Mouse (Mus musculus): Measurements from ENCODE around the gene Prkg1. TPM values are rescaled to one million over a fixed set of nuclear protein-coding genes. Genes with fewer than 3 reads are reported as not detected.

Gene Prkg1
- total and polyA plus RNA-seq, 2 experiments, result 0.27 to 3.4 TPM

- WGBS, result 61% methylated on average over 4 of the region's 4 CpGs
These were observed 50.4 kb downstream of the Prkg1 start for GRCm38 (mm10) chr19:31714418-31714817.

DNA sequence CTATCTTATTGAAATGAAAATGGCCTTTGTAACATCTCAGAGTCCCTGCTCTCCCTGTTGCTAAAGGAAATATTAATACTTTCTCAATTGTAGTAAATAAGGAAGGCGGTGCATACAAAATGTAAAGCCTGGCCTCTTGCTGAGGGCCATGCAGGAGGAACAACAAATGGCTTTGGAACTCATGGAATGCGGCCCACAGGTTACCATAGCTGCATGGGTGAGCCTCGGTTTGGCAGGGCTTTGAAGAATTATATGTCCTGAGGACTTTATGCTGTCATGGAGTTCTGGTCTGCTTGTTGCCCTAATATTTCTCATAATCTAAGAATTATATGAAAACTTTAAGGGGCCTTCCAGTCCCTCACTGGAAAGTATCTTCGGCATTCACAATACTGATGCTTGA is 51.5 kb downstream of the Prkg1 start:
- Histone ChIP-seq H3K79me2 (ENCODE audit: control insufficient read depth, insufficient read depth, low read length) (no peaks in the 10 kb centered on the region), H3K4me1 (ENCODE audit: control insufficient read depth, insufficient read depth, low read length) (peaks cover 1% of the 10 kb centered on the region; the same call in 1 of the 2 replicates), H3K36me3 (ENCODE audit: control insufficient read depth, insufficient read depth, low read length) (no peaks in the 10 kb centered on the region), H3K27me3 (ENCODE audit: control insufficient read depth, insufficient read depth, low read length) (no peaks in the 10 kb centered on the region), H3K27ac (replicated peaks; ENCODE audit: insufficient read depth, low read depth, low read length) (no peak overlapping the region), H3K4me3 (ENCODE audit: insufficient read depth, low read depth, low read length) (no peak overlapping the region), H3K9ac (ENCODE audit: low read depth, low read length) (no peak overlapping the region)
- DNase-seq (ENCODE audit: extremely low read depth, low read depth, low spot score), result no peak
- TF ChIP-seq POLR2A (IDR thresholded peaks at IDR 0.05; ENCODE audit: extremely low read depth, insufficient read depth, low read length) (no peak), CTCF (IDR thresholded peaks at IDR 0.05; ENCODE audit: low read depth, low read length) (no peak)
- 71% methylated on average over 4 of the region's 4 CpGs for WGBS

More at GRCm38 (mm10) chr19:31714418-31714817, 50.4 kb downstream of the Prkg1 start:
- peaks cover 1% of the 10 kb centered on the region; the same call in 1 of the 2 replicates for H3K4me1 ChIP-seq (ENCODE audit: control insufficient read depth, insufficient read depth, low read length)
- peak overlapping the region; percentile 59; the same call in 1 of the 2 replicates for H3K27ac ChIP-seq (replicated peaks; ENCODE audit: insufficient read depth, low read depth, low read length)
- H3K36me3 ChIP-seq (ENCODE audit: control insufficient read depth, insufficient read depth, low read length), result no peaks in the 10 kb centered on the region
- H3K9ac ChIP-seq (ENCODE audit: low read depth, low read length), result no peak overlapping the region
- DNase-seq (ENCODE audit: extremely low read depth, low read depth, low spot score), result peak; percentile 37
- no peaks in the 10 kb centered on the region for H3K27me3 ChIP-seq (ENCODE audit: control insufficient read depth, insufficient read depth, low read length)
- no peaks in the 10 kb centered on the region for H3K79me2 ChIP-seq (ENCODE audit: control insufficient read depth, insufficient read depth, low read length)
- no peak for TF ChIP-seq CTCF (IDR thresholded peaks at IDR 0.05; ENCODE audit: low read depth, low read length)
- TF ChIP-seq POLR2A (IDR thresholded peaks at IDR 0.05; ENCODE audit: extremely low read depth, insufficient read depth, low read length), result no peak
- no peak overlapping the region for H3K4me3 ChIP-seq (ENCODE audit: insufficient read depth, low read depth, low read length)

- Histone ChIP-seq H3K36me3 (ENCODE audit: control insufficient read depth, insufficient read depth, low read length) (no peaks in the 10 kb centered on the region), H3K9ac (ENCODE audit: low read depth, low read length) (no peak overlapping the region), H3K79me2 (ENCODE audit: control insufficient read depth, insufficient read depth, low read length) (no peaks in the 10 kb centered on the region), H3K27me3 (ENCODE audit: control insufficient read depth, insufficient read depth, low read length) (no peaks in the 10 kb centered on the region), H3K27ac (replicated peaks; ENCODE audit: insufficient read depth, low read depth, low read length) (no peak overlapping the region), H3K4me3 (ENCODE audit: insufficient read depth, low read depth, low read length) (no peak overlapping the region), H3K4me1 (ENCODE audit: control insufficient read depth, insufficient read depth, low read length) (peaks cover 1% of the 10 kb centered on the region; the same call in 1 of the 2 replicates)
- no peak for TF ChIP-seq POLR2A (IDR thresholded peaks at IDR 0.05; ENCODE audit: extremely low read depth, insufficient read depth, low read length)
- TF ChIP-seq CTCF (IDR thresholded peaks at IDR 0.05; ENCODE audit: low read depth, low read length), result no peak
- DNase-seq (ENCODE audit: extremely low read depth, low read depth, low spot score), result no peak
- WGBS, result 79% methylated on average over 4 of the region's 4 CpGs
These were observed 54.5 kb downstream of the Prkg1 start for GRCm38 (mm10) chr19:31710336-31710735.

DNA sequence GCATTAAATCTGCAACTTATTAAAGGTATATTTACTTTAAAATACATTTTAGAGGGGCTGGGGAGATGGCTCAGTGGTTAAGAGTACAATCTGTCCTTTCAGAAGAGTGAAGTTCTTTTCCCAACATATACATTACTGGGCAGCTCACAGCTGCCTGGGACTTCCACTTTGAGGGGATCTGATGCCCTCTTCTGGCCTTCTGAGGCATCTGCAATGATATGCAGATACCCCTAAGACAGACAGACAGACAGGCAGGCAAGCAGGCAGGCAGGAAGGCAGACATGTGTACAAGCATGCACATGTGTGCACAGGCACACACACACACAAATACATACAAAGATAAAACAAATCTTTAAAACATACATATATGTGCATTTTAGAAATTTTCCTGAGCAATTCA is 60.8 kb downstream of the Prkg1 start:
- TF ChIP-seq POLR2A (IDR thresholded peaks at IDR 0.05; ENCODE audit: extremely low read depth, insufficient read depth, low read length), result no peak
- no peak for TF ChIP-seq CTCF (IDR thresholded peaks at IDR 0.05; ENCODE audit: low read depth, low read length)
- H3K9ac ChIP-seq (ENCODE audit: low read depth, low read length), result no peak overlapping the region
- DNase-seq (ENCODE audit: extremely low read depth, low read depth, low spot score), result no peak
- no peak overlapping the region for H3K27ac ChIP-seq (replicated peaks; ENCODE audit: insufficient read depth, low read depth, low read length)
- H3K36me3 ChIP-seq (ENCODE audit: control insufficient read depth, insufficient read depth, low read length), result no peaks in the 10 kb centered on the region
- no peak overlapping the region for H3K4me3 ChIP-seq (ENCODE audit: insufficient read depth, low read depth, low read length)
- H3K27me3 ChIP-seq (ENCODE audit: control insufficient read depth, insufficient read depth, low read length), result no peaks in the 10 kb centered on the region
- H3K4me1 ChIP-seq (ENCODE audit: control insufficient read depth, insufficient read depth, low read length), result no peaks in the 10 kb centered on the region
- no peaks in the 10 kb centered on the region for H3K79me2 ChIP-seq (ENCODE audit: control insufficient read depth, insufficient read depth, low read length)

DNA sequence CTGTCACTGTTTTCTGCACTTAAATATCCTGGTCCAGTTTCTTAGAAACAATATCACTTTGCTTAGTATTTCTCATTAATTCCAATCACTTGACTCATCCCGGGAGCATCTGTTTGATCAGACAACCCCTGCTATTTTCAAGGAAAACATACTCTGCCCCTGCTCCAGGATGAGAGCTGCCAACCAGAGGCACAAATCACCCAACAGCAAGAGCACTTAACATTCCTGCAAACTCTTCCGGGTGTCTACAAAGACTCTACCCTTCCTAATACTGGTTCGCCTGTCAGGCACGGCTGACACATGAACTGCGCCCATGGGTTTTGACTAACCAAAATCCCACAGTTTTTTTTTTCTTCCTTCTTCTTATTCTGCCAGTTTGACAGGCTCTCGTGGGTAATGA is 65.9 kb downstream of the Prkg1 start:
- no peaks in the 10 kb centered on the region for H3K4me1 ChIP-seq (ENCODE audit: control insufficient read depth, insufficient read depth, low read length)
- H3K27me3 ChIP-seq (ENCODE audit: control insufficient read depth, insufficient read depth, low read length), result no peaks in the 10 kb centered on the region
- H3K79me2 ChIP-seq (ENCODE audit: control insufficient read depth, insufficient read depth, low read length), result no peaks in the 10 kb centered on the region
- no peak for DNase-seq (ENCODE audit: extremely low read depth, low read depth, low spot score)
- no peak overlapping the region for H3K27ac ChIP-seq (replicated peaks; ENCODE audit: insufficient read depth, low read depth, low read length)
- no peak overlapping the region for H3K4me3 ChIP-seq (ENCODE audit: insufficient read depth, low read depth, low read length)
- no peak for TF ChIP-seq CTCF (IDR thresholded peaks at IDR 0.05; ENCODE audit: low read depth, low read length)
- 53% methylated on average over 6 of the region's 6 CpGs for WGBS
- H3K9ac ChIP-seq (ENCODE audit: low read depth, low read length), result no peak overlapping the region
- no peaks in the 10 kb centered on the region for H3K36me3 ChIP-seq (ENCODE audit: control insufficient read depth, insufficient read depth, low read length)

DNA sequence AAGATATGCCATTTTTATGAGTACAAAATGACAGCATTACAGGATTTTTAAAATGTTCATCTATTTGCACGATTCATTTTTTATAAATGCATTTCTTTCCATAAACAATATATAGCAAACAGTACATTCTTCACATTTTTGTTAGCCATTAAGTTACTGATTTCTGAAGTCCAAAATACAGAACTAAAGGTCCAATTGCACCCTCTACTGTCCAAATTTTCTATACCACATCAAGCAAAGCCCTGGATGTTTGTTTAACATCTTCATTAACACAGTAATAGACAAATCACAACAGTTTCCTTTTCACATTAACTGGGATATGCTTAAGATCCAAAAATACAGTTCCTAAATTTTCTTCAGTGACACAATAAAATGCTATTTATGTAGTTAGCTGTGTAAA is 84.0 kb downstream of the Prkg1 start:
- Histone ChIP-seq H3K4me3 (ENCODE audit: insufficient read depth, low read depth, low read length) (no peak overlapping the region), H3K27me3 (ENCODE audit: control insufficient read depth, insufficient read depth, low read length) (no peaks in the 10 kb centered on the region), H3K4me1 (ENCODE audit: control insufficient read depth, insufficient read depth, low read length) (no peaks in the 10 kb centered on the region), H3K27ac (replicated peaks; ENCODE audit: insufficient read depth, low read depth, low read length) (no peak overlapping the region), H3K79me2 (ENCODE audit: control insufficient read depth, insufficient read depth, low read length) (no peaks in the 10 kb centered on the region), H3K36me3 (ENCODE audit: control insufficient read depth, insufficient read depth, low read length) (no peaks in the 10 kb centered on the region), H3K9ac (ENCODE audit: low read depth, low read length) (no peak overlapping the region)
- WGBS, result 8% methylated on average over 1 of the region's 1 CpGs
- DNase-seq (ENCODE audit: extremely low read depth, low read depth, low spot score), result peak; percentile 16
- TF ChIP-seq CTCF (IDR thresholded peaks at IDR 0.05; ENCODE audit: low read depth, low read length) (no peak; the same call in 1 of the 2 replicates), POLR2A (IDR thresholded peaks at IDR 0.05; ENCODE audit: extremely low read depth, insufficient read depth, low read length) (no peak)
